ENCODE assay signal across 28 mouse cellular contexts in genomic region chr2:124507804-124508203, GRCm38 (mm10).
"Had no signal": no experiment of that assay in that cellular context is flagged by ENCODE, and none has a peak within 500 bp of the region (broad histone marks: within the 10 kb centered on the region; RNA-seq: fewer than 3 reads in every experiment).

No protein-coding gene starts in this region.

- H3K27me3 ChIP-seq: embryonic facial prominence, embryonic 12.5 days; embryonic facial prominence, embryonic 13.5 days; embryonic facial prominence, embryonic 15.5 days; forebrain, embryonic 13.5 days; forebrain, embryonic 15.5 days had no signal

- H3K4me3 ChIP-seq: embryonic facial prominence, embryonic 10.5 days; embryonic facial prominence, embryonic 12.5 days; embryonic facial prominence, embryonic 13.5 days; embryonic facial prominence, embryonic 15.5 days; erythroblast, embryonic 14.5 days; forebrain, embryonic 10.5 days; forebrain, embryonic 12.5 days; forebrain, embryonic 13.5 days; forebrain, embryonic 15.5 days; gastrocnemius, adult 2 months had no signal

- H3K9me3 ChIP-seq: embryonic facial prominence, embryonic 10.5 days; embryonic facial prominence, embryonic 12.5 days; embryonic facial prominence, embryonic 15.5 days; forebrain, embryonic 10.5 days; forebrain, embryonic 12.5 days; forebrain, embryonic 13.5 days; forebrain, embryonic 15.5 days had no signal

- H3K36me3 ChIP-seq: embryonic facial prominence, embryonic 10.5 days; embryonic facial prominence, embryonic 12.5 days; embryonic facial prominence, embryonic 13.5 days; embryonic facial prominence, embryonic 15.5 days; forebrain, embryonic 10.5 days; forebrain, embryonic 12.5 days; forebrain, embryonic 15.5 days had no signal

- H3K27ac ChIP-seq: embryonic facial prominence, embryonic 10.5 days; embryonic facial prominence, embryonic 12.5 days; embryonic facial prominence, embryonic 13.5 days; embryonic facial prominence, embryonic 15.5 days; forebrain, embryonic 10.5 days; forebrain, embryonic 12.5 days; forebrain, embryonic 13.5 days; forebrain, embryonic 15.5 days; gastrocnemius, adult 2 months had no signal

- ATAC-seq: forebrain, embryonic 13.5 days; forebrain, embryonic 14.5 days; forebrain, embryonic 15.5 days; forebrain, embryonic 16.5 days; forebrain, postnatal 0 days had no signal

- H3K9ac ChIP-seq: embryonic facial prominence, embryonic 12.5 days; embryonic facial prominence, embryonic 13.5 days; embryonic facial prominence, embryonic 15.5 days; forebrain, embryonic 12.5 days; forebrain, embryonic 13.5 days; forebrain, embryonic 15.5 days; forebrain, postnatal 0 days had no signal

- DNase-seq: cerebellum, adult 18-20 months; cerebellum, adult 2 months; cerebellum, adult 8-10 months; cerebellum, adult 9-10 months; cerebellum, adult 9-11 months; cerebellum, postnatal 10 days; cerebellum, postnatal 14 days; cerebellum, postnatal 25 days; cerebellum, postnatal 36 days; embryo, embryonic 11 days; forebrain, postnatal 0 days; gastrocnemius, adult 2 months; gastrocnemius, postnatal 10 days; gastrocnemius, postnatal 14 days; gastrocnemius, postnatal 25 days; gastrocnemius, postnatal 36 days; heart, adult 18-20 months had no signal

- H3K4me2 ChIP-seq: embryonic facial prominence, embryonic 12.5 days; embryonic facial prominence, embryonic 13.5 days; embryonic facial prominence, embryonic 15.5 days; forebrain, embryonic 12.5 days; forebrain, embryonic 13.5 days; forebrain, embryonic 15.5 days had no signal

- H3K4me1 ChIP-seq: embryonic facial prominence, embryonic 12.5 days; embryonic facial prominence, embryonic 13.5 days; embryonic facial prominence, embryonic 15.5 days had no signal
